Mouse (Mus musculus) heart, postnatal 0 days (tissue): ENCODE results near the gene Gm49510.

Experiments used
- CTCF ChIP-seq: IDR thresholded peaks from 2 replicates; pipeline ENCODE4 v1.5.1; 2016; ENCODE audit warnings: antibody characterized with exemption, control low read depth, low read depth
- EP300 ChIP-seq: IDR thresholded peaks from 2 replicates; pipeline ENCODE4 v1.6.1; 2016; ENCODE audit warnings: antibody characterized with exemption, low read depth

DNA sequence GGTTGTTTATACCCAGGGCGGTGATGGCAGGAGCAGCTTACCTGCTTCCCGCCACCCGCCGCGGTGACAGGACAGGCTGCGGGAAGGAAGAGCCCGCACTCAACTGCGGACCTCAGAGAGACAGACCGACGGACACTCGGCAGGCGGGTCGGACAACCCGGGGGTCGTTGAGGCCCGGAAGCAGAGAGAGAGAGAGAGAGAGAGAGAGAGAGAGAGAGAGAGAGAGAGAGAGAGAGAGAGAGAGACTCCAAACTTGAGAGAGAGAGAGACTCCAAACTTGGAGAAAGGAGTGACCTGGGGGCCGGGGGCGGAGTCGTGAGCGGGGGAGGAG, at the start of gene Gm49510:
- no peak for TF ChIP-seq EP300
- TF ChIP-seq CTCF = no peak
